In the genomic region with DNA sequence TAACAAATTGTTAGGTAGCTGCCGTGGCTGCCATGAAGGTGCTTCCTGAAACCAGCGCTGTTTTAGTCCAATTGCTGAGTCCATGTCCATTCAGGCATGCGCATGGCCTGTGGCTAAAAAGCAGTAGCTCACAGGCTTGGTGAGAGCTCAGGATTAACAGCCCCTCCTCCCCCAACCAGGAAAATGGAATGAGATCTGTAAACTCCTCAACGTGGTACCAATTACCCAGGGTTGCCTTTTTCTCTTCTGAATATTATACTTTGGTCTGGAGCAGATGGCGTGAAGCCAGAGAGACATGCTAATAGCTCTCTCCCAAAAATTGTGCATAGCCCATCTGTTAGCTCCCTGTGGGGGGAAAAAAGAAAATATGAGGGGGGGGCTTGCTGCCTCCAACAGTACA, we compare ENCODE assay signal across 18 mouse cellular contexts. TPM values are rescaled to one million over a fixed set of nuclear protein-coding genes. Genes with fewer than 3 reads are reported as not detected.
DNase-seq lines count a peak whose midpoint lies in the region; ATAC-seq and TF ChIP-seq lines count a peak whose summit lies in the region.
"Had no signal": no experiment of that assay in that cellular context is flagged by ENCODE, and none has a peak within 500 bp of the region (broad histone marks: within the 10 kb centered on the region; RNA-seq: fewer than 3 reads in every experiment).

No protein-coding gene starts in this region.

- no peak overlapping the region for H3K4me3 ChIP-seq in neural tube, embryonic 13.5 days
- H3K4me3 ChIP-seq in forebrain, embryonic 15.5 days, result no peak overlapping the region
- H3K4me3 ChIP-seq in midbrain, postnatal 0 days (ENCODE audit: low read depth, low read length), result no peak overlapping the region
- H3K4me3 ChIP-seq: erythroblast, embryonic 14.5 days; megakaryocyte, embryonic 14.5 days had no signal

- peaks cover 24% of the 10 kb centered on the region for H3K4me1 ChIP-seq in neural tube, embryonic 13.5 days (replicated peaks)
- H3K4me1 ChIP-seq in forebrain, embryonic 15.5 days, result peaks cover 33% of the 10 kb centered on the region
- H3K4me1 ChIP-seq in midbrain, postnatal 0 days (ENCODE audit: insufficient read depth, low read length), result peaks cover 6% of the 10 kb centered on the region; the same call in 1 of the 2 replicates
- H3K4me1 ChIP-seq: megakaryocyte, embryonic 14.5 days had no signal

- 43% methylated on average over 5 of the region's 5 CpGs for WGBS in neural tube, embryonic 13.5 days
- 31% methylated on average over 5 of the region's 5 CpGs for WGBS in forebrain, embryonic 15.5 days
- WGBS in midbrain, postnatal 0 days, result 49% methylated on average over 5 of the region's 5 CpGs

- peak; percentile 47 for DNase-seq in embryo, embryonic 11 days
- DNase-seq in embryo, embryonic 10.5 days (ENCODE audit: low spot score), result no peak
- no peak for DNase-seq in neural tube, embryonic 10.5 days (ENCODE audit: extremely low spot score, low spot score)
- DNase-seq in midbrain, postnatal 0 days (ENCODE audit: low spot score), result peak; percentile 55
- no peak for DNase-seq in gastrocnemius, adult 18-20 months (ENCODE audit: low spot score)
- DNase-seq: gastrocnemius, postnatal 36 days; kidney, postnatal 4 days; liver, postnatal 0 days had no signal

- no peak for TF ChIP-seq CTCF in midbrain, postnatal 0 days (IDR thresholded peaks at IDR 0.05)

- H3K4me2 ChIP-seq in neural tube, embryonic 13.5 days, result no peak overlapping the region
- H3K4me2 ChIP-seq in forebrain, embryonic 15.5 days (replicated peaks), result no peak overlapping the region; the same call in 1 of the 2 replicates
- no peak overlapping the region for H3K4me2 ChIP-seq in midbrain, postnatal 0 days (ENCODE audit: low read depth, low read length, poor library complexity, severe bottlenecking)

- H3K27ac ChIP-seq in neural tube, embryonic 13.5 days (replicated peaks), result peak overlapping the region; percentile 49
- H3K27ac ChIP-seq in forebrain, embryonic 15.5 days (replicated peaks), result peak overlapping the region; percentile 73
- H3K27ac ChIP-seq in midbrain, postnatal 0 days (ENCODE audit: low read depth, low read length), result no peak overlapping the region
- H3K27ac ChIP-seq: stomach, postnatal 0 days had no signal

- H3K27me3 ChIP-seq in neural tube, embryonic 13.5 days, result no peaks in the 10 kb centered on the region
- no peaks in the 10 kb centered on the region for H3K27me3 ChIP-seq in forebrain, embryonic 15.5 days
- no peaks in the 10 kb centered on the region for H3K27me3 ChIP-seq in midbrain, postnatal 0 days (ENCODE audit: insufficient read depth, low read length)
- H3K27me3 ChIP-seq: megakaryocyte, embryonic 14.5 days had no signal

- peaks cover 8% of the 10 kb centered on the region; the same call in 1 of the 2 replicates for H3K36me3 ChIP-seq in neural tube, embryonic 13.5 days
- no peaks in the 10 kb centered on the region for H3K36me3 ChIP-seq in forebrain, embryonic 15.5 days
- H3K36me3 ChIP-seq in midbrain, postnatal 0 days (ENCODE audit: insufficient read depth, low read length), result peaks cover 6% of the 10 kb centered on the region

- ATAC-seq in neural tube, embryonic 13.5 days (ENCODE audit: low read depth), result no peak
- ATAC-seq in forebrain, embryonic 15.5 days (replicated peaks), result peak; percentile 39
- no peak for ATAC-seq in midbrain, postnatal 0 days (ENCODE audit: low FRiP score)
- ATAC-seq in megakaryocyte, adult 5-6 weeks (ENCODE audit: poor library complexity, severe bottlenecking), result no peak
- ATAC-seq: intestine, postnatal 0 days; liver, postnatal 0 days had no signal

- no peak overlapping the region for H3K9ac ChIP-seq in neural tube, embryonic 13.5 days
- no peak overlapping the region for H3K9ac ChIP-seq in forebrain, embryonic 15.5 days (replicated peaks)
- H3K9ac ChIP-seq in midbrain, postnatal 0 days (replicated peaks; ENCODE audit: low read length, poor library complexity, severe bottlenecking), result no peak overlapping the region
- H3K9ac ChIP-seq: liver, postnatal 0 days had no signal

- H3K9me3 ChIP-seq in neural tube, embryonic 13.5 days, result no peaks in the 10 kb centered on the region
- no peaks in the 10 kb centered on the region for H3K9me3 ChIP-seq in forebrain, embryonic 15.5 days
- no peaks in the 10 kb centered on the region for H3K9me3 ChIP-seq in midbrain, postnatal 0 days (ENCODE audit: low read length)

RNA-seq across cellular contexts. Expression of a gene that starts 41.9 kb away (rescaled TPM):
- polyA plus RNA-seq in neural tube, embryonic 13.5 days (2015; fragmentation: Nextera tagmentation; extraction: Ambion mirVana), result not detected in 2 replicates
- polyA plus RNA-seq in forebrain, embryonic 15.5 days (2015; fragmentation: Nextera tagmentation; extraction: Ambion mirVana), result 0.18 TPM in 1 of 2 replicates, not detected in the other
- 0.28 TPM in 1 of 2 replicates, not detected in the other for total RNA-seq in midbrain, postnatal 0 days (2014; rRNA removed)
- polyA plus RNA-seq in midbrain, postnatal 0 days (2015; fragmentation: Nextera tagmentation; extraction: Ambion mirVana), result 0.22 TPM in 1 of 2 replicates, not detected in the other
- under 1 TPM in 1 of 2 experiments, not detected in 1; 0.12 TPM for total RNA-seq in gastrocnemius, adult 18-20 months (2021)
- not detected in 2 replicates for total RNA-seq in megakaryocyte, adult 5-6 weeks (2015)
- not detected in 2 replicates for total RNA-seq in megakaryocyte, adult 5-6 weeks (2017)
- total RNA-seq: gastrocnemius, postnatal 36 days; neutrophil, adult 5-6 weeks had no signal
- polyA plus RNA-seq: erythroblast, embryonic 14.5 days; small intestine, adult 2 months; urinary bladder, adult 2 months had no signal

Comparison
In these comparisons a context has a peak if more than half of its experiments do, and no peak if none do; other contexts are left out.
1. DNase-seq: peak in embryo, embryonic 11 days (single experiment) and midbrain, postnatal 0 days (single experiment); none in embryo, embryonic 10.5 days (single experiment), neural tube, embryonic 10.5 days (single experiment) and gastrocnemius, adult 18-20 months (single experiment).